Mouse (Mus musculus) neural tube, embryonic 13.5 days (tissue): ENCODE data around the gene Pdzd2. TPM values are rescaled to one million over a fixed set of nuclear protein-coding genes. Genes with fewer than 3 reads are reported as not detected.
"Not testable (repeated sequence)": the region's sequence is repeated elsewhere in the genome, so short reads cannot be mapped to it uniquely, and the experiment has no call there.

Source experiments
- ATAC-seq: fragments of 200-750 bp; cut with Nextera tagmentation; 2 replicates; pipeline ENCODE4 v1.8.0; 2017; ENCODE audit warnings: low read depth, mild to moderate bottlenecking, moderate TSS enrichment, moderate library complexity
- H3K27ac ChIP-seq: fragments of 300-500 bp; sonication (generic); replicated peaks from 2 replicates; pipeline ENCODE4 v1.5.1; 2015; ENCODE audit warnings: moderate library complexity, mild to moderate bottlenecking, inconsistent platforms
- H3K27me3 ChIP-seq: fragments of 300-500 bp; sonication (generic); 2 replicates; pipeline ENCODE4 v1.6.1; 2015; ENCODE audit warnings: mild to moderate bottlenecking, inconsistent platforms
- H3K36me3 ChIP-seq: fragments of 300-500 bp; sonication (generic); 2 replicates; pipeline ENCODE4 v1.6.1; 2015; ENCODE audit warnings: mild to moderate bottlenecking, inconsistent platforms
- H3K4me1 ChIP-seq: fragments of 300-500 bp; sonication (generic); replicated peaks from 2 replicates; pipeline ENCODE4 v1.6.1; 2015; ENCODE audit warnings: inconsistent platforms
- H3K4me2 ChIP-seq: fragments of 300-500 bp; sonication (generic); 2 replicates; pipeline ENCODE4 v1.6.1; 2015; ENCODE audit warnings: inconsistent platforms, mild to moderate bottlenecking, moderate library complexity
- H3K4me3 ChIP-seq: fragments of 300-500 bp; sonication (generic); 2 replicates; pipeline ENCODE4 v1.5.1; 2015; ENCODE audit warnings: mild to moderate bottlenecking, inconsistent platforms
- H3K9ac ChIP-seq: fragments of 300-500 bp; sonication (generic); 2 replicates; pipeline ENCODE4 v1.6.1; 2015; ENCODE audit warnings: moderate library complexity, mild to moderate bottlenecking, inconsistent platforms
- H3K9me3 ChIP-seq: fragments of 300-500 bp; sonication (generic); 2 replicates; pipeline ENCODE4 v1.6.1; 2016; ENCODE audit warnings: inconsistent platforms
- WGBS: fragments of 180-500 bp; shearing (Covaris S2); methylation state at CpG from one replicate; pipeline ENCODE4 v1.1.7; 2015; 5-methylcytosine and 5-hydroxymethylcytosine counted together
- polyA plus RNA-seq: library from polyadenylated mRNA; unstranded; fragments of >200 nt; fragmentation: Nextera tagmentation; extraction: Ambion mirVana; gene quantifications from 2 replicates; pipeline ENCODE4 v1.2.1, GENCODE M21; 2015

The Pdzd2 gene
- polyA plus RNA-seq, 1 experiment from 2014 or later = 6.0 TPM

DNA sequence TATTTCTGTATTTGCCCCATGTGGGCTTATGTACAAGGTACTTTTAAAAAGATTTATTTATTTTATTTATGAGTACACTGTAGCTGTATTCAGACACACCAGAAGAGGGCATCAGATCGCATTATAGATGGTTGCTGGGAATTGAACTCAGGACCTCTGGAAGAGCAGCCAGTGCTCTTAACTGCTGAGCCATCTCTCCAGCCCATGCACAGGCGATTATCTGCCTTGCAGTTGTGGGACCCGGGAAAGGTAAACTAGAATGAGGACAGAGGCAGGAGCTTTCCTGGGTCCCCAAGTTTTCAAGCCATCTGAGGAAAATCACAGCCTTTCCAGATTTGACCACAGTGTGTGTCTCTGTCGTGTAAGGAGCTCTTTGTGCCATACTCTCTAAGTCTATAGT is 370.9 kb downstream of the Pdzd2 start:
- ATAC-seq = no peak
- Histone ChIP-seq H3K9ac (no peak overlapping the region), H3K9me3 (no peaks in the 10 kb centered on the region), H3K4me1 (peaks cover 36% of the 10 kb centered on the region), H3K27ac (no peak overlapping the region), H3K4me2 (no peak overlapping the region), H3K36me3 (no peaks in the 10 kb centered on the region), H3K4me3 (no peak overlapping the region), H3K27me3 (no peaks in the 10 kb centered on the region)
- WGBS = 90% methylated on average over 4 of the region's 4 CpGs

GRCm38 (mm10) chr15:12368357-12368756 is 371.4 kb downstream of the Pdzd2 start:
- Histone ChIP-seq H3K27ac (no peak overlapping the region), H3K4me3 (no peak overlapping the region), H3K36me3 (no peaks in the 10 kb centered on the region), H3K4me2 (no peak overlapping the region), H3K9ac (no peak overlapping the region), H3K27me3 (no peaks in the 10 kb centered on the region), H3K4me1 (peaks cover 36% of the 10 kb centered on the region), H3K9me3 (no peaks in the 10 kb centered on the region)
- WGBS = 42% methylated on average over 11 of the region's 11 CpGs
- ATAC-seq = no peak

- no peak overlapping the region for H3K4me3 ChIP-seq
- H3K27ac ChIP-seq = no peak overlapping the region; the same call in 1 of the 2 replicates
- no peak overlapping the region for H3K9ac ChIP-seq
- no peaks in the 10 kb centered on the region for H3K27me3 ChIP-seq
- no peak for ATAC-seq
- peaks cover 36% of the 10 kb centered on the region for H3K4me1 ChIP-seq
- H3K4me2 ChIP-seq = no peak overlapping the region
- H3K9me3 ChIP-seq = no peaks in the 10 kb centered on the region
- no peaks in the 10 kb centered on the region for H3K36me3 ChIP-seq
- WGBS = 59% methylated on average over 13 of the region's 13 CpGs
These were observed 372.2 kb downstream of the Pdzd2 start for GRCm38 (mm10) chr15:12367306-12368080.

GRCm38 (mm10) chr15:12366580-12367305 is 373.0 kb downstream of the Pdzd2 start:
- H3K4me3 ChIP-seq, H3K27me3 ChIP-seq, H3K36me3 ChIP-seq, H3K9me3 ChIP-seq, H3K4me2 ChIP-seq, H3K9ac ChIP-seq, ATAC-seq: not testable (repeated sequence)
- 88% methylated on average over 11 of the region's 11 CpGs for WGBS
- Histone ChIP-seq H3K27ac (peak overlapping the region; percentile 86), H3K4me1 (peaks cover 36% of the 10 kb centered on the region)

DNA sequence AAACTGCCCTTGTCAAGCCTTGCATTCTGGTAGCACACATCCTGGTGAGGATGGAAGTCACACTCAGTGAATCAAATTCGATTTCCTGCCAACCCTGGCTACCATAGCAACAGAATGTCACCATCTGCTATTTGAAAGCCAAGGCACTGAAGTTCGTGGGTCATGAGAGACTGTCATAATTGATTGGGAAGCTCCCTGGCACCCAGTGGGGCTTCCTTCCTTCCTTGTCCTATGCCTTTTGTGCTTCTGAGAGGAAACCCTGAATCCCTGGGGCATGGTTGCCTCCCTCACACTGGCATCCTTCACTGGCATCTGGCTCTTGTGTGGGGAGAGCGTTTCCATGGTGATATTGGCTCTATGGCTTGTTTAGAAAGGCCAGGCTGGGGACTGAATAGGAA is 373.7 kb downstream of the Pdzd2 start:
- Histone ChIP-seq H3K9me3 (no peaks in the 10 kb centered on the region), H3K4me1 (peaks cover 31% of the 10 kb centered on the region), H3K4me3 (no peak overlapping the region), H3K27ac (peak overlapping the region; percentile 86), H3K36me3 (no peaks in the 10 kb centered on the region), H3K4me2 (0 out of 2 replicates have a peak overlapping the region, but pooled peaks have one; percentile 16), H3K9ac (no peak overlapping the region), H3K27me3 (no peaks in the 10 kb centered on the region)
- 17% methylated on average over 3 of the region's 3 CpGs for WGBS
- peak; percentile 93 for ATAC-seq

GRCm38 (mm10) chr15:12365416-12366071 is 374.2 kb downstream of the Pdzd2 start:
- ATAC-seq = no peak
- Histone ChIP-seq H3K27me3 (no peaks in the 10 kb centered on the region), H3K36me3 (no peaks in the 10 kb centered on the region), H3K9me3 (no peaks in the 10 kb centered on the region), H3K4me2 (0 out of 2 replicates have a peak overlapping the region, but pooled peaks have one; percentile 16), H3K9ac (no peak overlapping the region), H3K4me1 (peaks cover 31% of the 10 kb centered on the region), H3K27ac (peak overlapping the region; percentile 86), H3K4me3 (no peak overlapping the region)
- 68% methylated on average over 15 of the region's 15 CpGs for WGBS

GRCm38 (mm10) chr15:12364096-12364495 is 375.6 kb downstream of the Pdzd2 start:
- H3K4me1 ChIP-seq = peaks cover 31% of the 10 kb centered on the region
- H3K27me3 ChIP-seq = no peaks in the 10 kb centered on the region
- no peaks in the 10 kb centered on the region for H3K9me3 ChIP-seq
- H3K36me3 ChIP-seq = no peaks in the 10 kb centered on the region
- ATAC-seq = no peak
- H3K4me3 ChIP-seq = no peak overlapping the region
- no peak overlapping the region for H3K9ac ChIP-seq
- WGBS = 92% methylated on average over 4 of the region's 4 CpGs
- no peak overlapping the region for H3K27ac ChIP-seq
- no peak overlapping the region for H3K4me2 ChIP-seq

DNA sequence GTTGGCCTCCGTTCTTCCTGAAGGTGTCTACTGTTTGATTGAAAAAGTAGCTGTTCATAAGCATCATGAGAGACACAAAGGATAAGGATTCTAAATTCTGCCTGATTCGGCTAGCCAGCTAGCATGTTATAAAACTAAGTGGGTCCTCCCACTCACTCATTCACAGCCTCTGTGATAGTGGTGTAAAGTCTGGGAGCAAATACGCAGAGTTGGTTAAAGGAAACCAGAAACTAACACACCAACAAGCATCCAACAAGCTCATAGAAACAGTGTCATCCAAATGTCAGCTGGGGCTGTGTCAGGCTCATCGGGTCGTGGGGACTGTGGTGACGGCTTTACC is 377.1 kb downstream of the Pdzd2 start:
- H3K4me1 ChIP-seq = peaks cover 24% of the 10 kb centered on the region
- H3K4me3 ChIP-seq = no peak overlapping the region
- no peaks in the 10 kb centered on the region for H3K27me3 ChIP-seq
- no peak overlapping the region for H3K27ac ChIP-seq
- 83% methylated on average over 6 of the region's 6 CpGs for WGBS
- no peaks in the 10 kb centered on the region for H3K9me3 ChIP-seq
- ATAC-seq = no peak
- H3K9ac ChIP-seq = no peak overlapping the region
- no peaks in the 10 kb centered on the region for H3K36me3 ChIP-seq
- H3K4me2 ChIP-seq = no peak overlapping the region

GRCm38 (mm10) chr15:12362001-12362700 is 377.6 kb downstream of the Pdzd2 start:
- Histone ChIP-seq H3K36me3 (0 out of 2 replicates have a peak, but pooled peaks cover 3% of the 10 kb centered on the region), H3K4me1 (peaks cover 18% of the 10 kb centered on the region), H3K27me3 (no peaks in the 10 kb centered on the region), H3K9me3 (no peaks in the 10 kb centered on the region), H3K4me3 (no peak overlapping the region), H3K4me2 (no peak overlapping the region), H3K27ac (no peak overlapping the region), H3K9ac (no peak overlapping the region)
- WGBS = 90% methylated on average over 14 of the region's 14 CpGs
- ATAC-seq = no peak

DNA sequence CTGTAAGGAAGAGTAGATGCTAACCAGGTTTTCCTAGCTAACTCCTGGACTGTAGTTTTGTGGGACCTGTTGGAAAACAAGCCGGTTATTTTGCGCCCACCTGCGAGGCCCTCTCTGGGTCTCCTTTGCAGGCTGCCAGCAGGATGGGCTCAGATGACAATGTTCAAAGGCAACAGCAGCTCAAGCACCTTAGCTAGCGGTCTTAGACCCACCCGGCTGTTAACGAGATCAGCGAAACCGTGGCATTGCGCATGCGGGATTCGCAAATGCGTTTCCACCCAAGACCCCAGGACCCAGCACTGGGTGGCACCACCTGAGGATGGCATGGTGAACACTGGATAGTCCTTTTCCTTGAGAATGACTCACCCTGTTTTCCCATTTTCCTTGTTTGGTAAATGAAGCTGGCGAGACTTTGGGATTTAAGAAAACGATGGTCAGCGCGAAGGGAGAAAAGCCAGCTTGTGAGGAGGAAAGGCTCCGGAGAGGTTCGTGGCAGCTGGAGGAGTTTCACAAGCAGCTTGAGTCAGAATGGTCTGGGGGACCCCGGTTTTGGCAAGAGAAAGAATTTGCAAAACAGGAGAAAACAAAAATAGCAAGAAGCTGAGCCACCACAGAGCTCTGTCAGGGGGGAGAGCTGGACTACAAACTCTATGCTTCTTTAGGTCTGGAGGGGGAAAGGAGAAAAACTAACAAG is 379.1 kb downstream of the Pdzd2 start:
- no peak overlapping the region for H3K9ac ChIP-seq
- H3K4me2 ChIP-seq = no peak overlapping the region
- H3K4me3 ChIP-seq = no peak overlapping the region
- 81% methylated on average over 19 of the region's 19 CpGs for WGBS
- peaks cover 5% of the 10 kb centered on the region for H3K4me1 ChIP-seq
- H3K36me3 ChIP-seq = peaks cover 11% of the 10 kb centered on the region; the same call in 1 of the 2 replicates
- no peak for ATAC-seq
- no peak overlapping the region for H3K27ac ChIP-seq
- no peaks in the 10 kb centered on the region for H3K9me3 ChIP-seq
- H3K27me3 ChIP-seq = no peaks in the 10 kb centered on the region

GRCm38 (mm10) chr15:12358384-12358783 is 381.3 kb downstream of the Pdzd2 start:
- H3K9ac ChIP-seq = no peak overlapping the region
- no peaks in the 10 kb centered on the region for H3K9me3 ChIP-seq
- no peaks in the 10 kb centered on the region for H3K4me1 ChIP-seq
- H3K36me3 ChIP-seq = peaks cover 30% of the 10 kb centered on the region
- no peak overlapping the region for H3K4me2 ChIP-seq
- H3K27ac ChIP-seq = no peak overlapping the region
- ATAC-seq = no peak
- 93% methylated on average over 5 of the region's 5 CpGs for WGBS
- no peaks in the 10 kb centered on the region for H3K27me3 ChIP-seq
- no peak overlapping the region for H3K4me3 ChIP-seq
